Mouse (Mus musculus) testis, adult 2 months (tissue): ENCODE results near the gene Arhgap24.

ENCODE experiments used
- CTCF ChIP-seq: fragments of 200-500 bp; IDR thresholded peaks from 2 replicates; pipeline ENCODE4 v1.5.1; 2012; ENCODE audit warnings: low read depth, mild to moderate bottlenecking, inconsistent platforms, low read length, moderate library complexity; ENCODE audit not compliant: control insufficient read depth, insufficient read depth, insufficient replicate concordance
- POLR2A ChIP-seq: fragments of 200-500 bp; IDR thresholded peaks from 2 replicates; pipeline ENCODE4 v1.6.1; 2012; ENCODE audit warnings: low read depth, mild to moderate bottlenecking, inconsistent platforms, low read length, moderate library complexity; ENCODE audit not compliant: control insufficient read depth

GRCm38 (mm10) chr5:102593058-102593457 lies 111.9 kb downstream of the Arhgap24 start:
- TF ChIP-seq CTCF (no peak), POLR2A (no peak)
